Mouse (Mus musculus): ENCODE measurements around the gene Kcnq1. TPM values are rescaled to one million over a fixed set of nuclear protein-coding genes. Genes with fewer than 3 reads are reported as not detected.

The Kcnq1 gene
- polyA plus RNA-seq, 2 experiments: 1.5 to 1.7 TPM

DNA sequence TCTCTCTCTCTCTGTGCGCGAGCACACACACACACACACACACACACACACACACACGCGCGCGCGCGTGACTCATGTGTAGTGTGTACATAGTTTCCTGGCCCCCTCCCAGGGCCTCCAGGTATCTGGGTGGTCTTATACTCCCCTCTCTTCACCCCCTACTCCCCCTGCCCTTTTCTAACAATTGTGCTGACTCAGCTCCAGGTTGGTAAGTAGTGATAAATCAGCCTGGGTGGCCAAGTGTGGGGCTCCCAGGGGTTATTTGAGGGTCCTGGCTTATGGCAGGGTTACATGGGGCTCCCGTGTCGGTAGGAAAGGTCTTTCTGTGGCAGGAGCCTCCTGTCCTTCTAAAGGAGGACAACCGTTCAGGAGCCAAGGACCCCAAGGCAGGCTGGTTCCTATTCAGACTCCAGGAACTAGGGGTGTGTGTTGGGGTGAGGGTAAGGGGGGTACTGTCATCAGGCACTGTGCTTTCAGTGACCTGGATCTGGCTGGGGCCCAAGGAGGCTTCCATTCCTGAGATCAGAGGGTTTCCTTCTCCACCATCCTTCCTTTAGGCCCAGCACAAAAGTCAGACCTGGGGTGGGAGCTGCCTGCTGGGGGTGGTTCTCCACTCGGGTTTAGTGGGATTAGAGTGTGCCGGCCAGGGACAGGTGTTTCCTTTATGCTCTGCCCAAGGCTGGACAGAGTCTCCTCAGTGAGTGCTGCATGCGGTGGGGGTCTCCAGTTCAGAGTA lies 52.7 kb downstream of the Kcnq1 start:
- 0 out of 2 replicates have a peak overlapping the region, but pooled peaks have one; percentile 8 for H3K27ac ChIP-seq (replicated peaks; ENCODE audit: low read depth, low read length)
- no peak overlapping the region for H3K4me2 ChIP-seq (replicated peaks; ENCODE audit: low read depth, low read length, severe bottlenecking)
- no peaks in the 10 kb centered on the region for H3K9me3 ChIP-seq (ENCODE audit: control insufficient read depth, low read length)
- H3K4me1 ChIP-seq (ENCODE audit: control insufficient read depth, insufficient read depth, low read length): peaks cover 35% of the 10 kb centered on the region
- ATAC-seq (ENCODE audit: low FRiP score, low read depth): peak; percentile 27; the same call in 1 of the 2 replicates
- no peak overlapping the region for H3K4me3 ChIP-seq (replicated peaks; ENCODE audit: low read length)
- peak; percentile 36 for DNase-seq (ENCODE audit: low spot score)
- H3K9ac ChIP-seq (ENCODE audit: low read depth, low read length, severe bottlenecking): no peak overlapping the region
- no peaks in the 10 kb centered on the region for H3K27me3 ChIP-seq (ENCODE audit: control insufficient read depth, insufficient read depth, low read length)
- WGBS: 66% methylated on average over 14 of the region's 14 CpGs
- no peak for TF ChIP-seq POLR2A (IDR thresholded peaks at IDR 0.05; ENCODE audit: borderline replicate concordance, extremely low read depth, insufficient read depth, insufficient read length)
- no peaks in the 10 kb centered on the region for H3K36me3 ChIP-seq (ENCODE audit: control insufficient read depth, insufficient read depth, low read length)

DNA sequence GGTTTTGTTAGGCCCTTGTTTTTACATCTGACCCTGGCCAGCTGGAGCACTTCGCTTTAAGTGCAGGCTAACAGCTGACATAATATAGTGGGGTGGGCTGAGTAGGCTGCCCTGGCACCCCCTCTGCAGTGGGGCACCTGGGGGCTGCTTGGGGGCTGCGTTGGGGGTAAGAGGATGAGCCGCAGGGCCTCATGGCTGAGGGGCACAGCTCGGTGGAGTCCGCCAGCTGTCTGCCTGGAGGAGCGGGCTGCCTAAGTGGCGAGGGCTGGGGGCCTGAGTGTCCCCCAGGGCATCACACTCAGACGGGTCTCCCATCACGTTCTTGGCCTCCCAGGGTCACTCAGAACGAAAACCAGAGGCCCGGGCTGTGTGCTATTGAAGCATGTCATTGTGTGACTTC lies 53.3 kb downstream of the Kcnq1 start:
- DNase-seq (ENCODE audit: low spot score): no peak
- 41% methylated on average over 11 of the region's 11 CpGs for WGBS
- H3K9ac ChIP-seq (ENCODE audit: low read depth, low read length, severe bottlenecking): peak overlapping the region; percentile 21; the same call in 1 of the 2 replicates

DNA sequence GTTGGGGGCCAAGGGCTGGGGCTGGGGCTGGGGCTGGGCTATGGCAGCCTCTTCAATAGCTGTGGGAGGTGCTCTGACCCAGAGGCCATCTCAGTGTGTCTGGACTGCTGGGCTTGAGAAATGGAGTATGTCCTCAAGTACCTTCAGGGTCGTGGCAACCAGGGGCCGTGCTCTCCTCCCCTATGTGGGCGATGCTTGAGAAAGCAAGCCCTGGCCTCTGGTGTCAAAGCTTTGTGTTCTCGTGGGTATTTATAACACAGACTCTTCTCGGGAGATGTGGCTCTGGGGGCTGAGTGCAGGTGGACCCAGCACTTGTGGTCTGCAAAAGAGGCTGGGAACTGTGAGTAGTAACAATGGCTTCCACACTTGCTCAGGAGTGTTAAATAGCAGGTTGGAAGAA lies 53.9 kb downstream of the Kcnq1 start:
- Histone ChIP-seq H3K9me3 (ENCODE audit: control insufficient read depth, low read length) (no peaks in the 10 kb centered on the region), H3K4me3 (replicated peaks; ENCODE audit: low read length) (no peak overlapping the region), H3K9ac (ENCODE audit: low read depth, low read length, severe bottlenecking) (0 out of 2 replicates have a peak overlapping the region, but pooled peaks have one; percentile 2), H3K27ac (replicated peaks; ENCODE audit: low read depth, low read length) (no peak overlapping the region), H3K4me2 (replicated peaks; ENCODE audit: low read depth, low read length, severe bottlenecking) (no peak overlapping the region), H3K4me1 (ENCODE audit: control insufficient read depth, insufficient read depth, low read length) (peaks cover 23% of the 10 kb centered on the region), H3K27me3 (ENCODE audit: control insufficient read depth, insufficient read depth, low read length) (no peaks in the 10 kb centered on the region), H3K36me3 (ENCODE audit: control insufficient read depth, insufficient read depth, low read length) (no peaks in the 10 kb centered on the region)
- WGBS: 71% methylated on average over 5 of the region's 5 CpGs
- ATAC-seq (ENCODE audit: low FRiP score, low read depth) (no peak), DNase-seq (ENCODE audit: low spot score) (no peak)
- no peak for TF ChIP-seq POLR2A (IDR thresholded peaks at IDR 0.05; ENCODE audit: borderline replicate concordance, extremely low read depth, insufficient read depth, insufficient read length)

More for the DNA sequence above, 53.3 kb downstream of the Kcnq1 start:
- no peak overlapping the region for H3K4me2 ChIP-seq (replicated peaks; ENCODE audit: low read depth, low read length, severe bottlenecking)
- peaks cover 29% of the 10 kb centered on the region for H3K4me1 ChIP-seq (ENCODE audit: control insufficient read depth, insufficient read depth, low read length)
- H3K36me3 ChIP-seq (ENCODE audit: control insufficient read depth, insufficient read depth, low read length): no peaks in the 10 kb centered on the region
- peak; percentile 23 for ATAC-seq (ENCODE audit: low FRiP score, low read depth)
- H3K27ac ChIP-seq (replicated peaks; ENCODE audit: low read depth, low read length): no peak overlapping the region
- H3K4me3 ChIP-seq (replicated peaks; ENCODE audit: low read length): no peak overlapping the region
- H3K27me3 ChIP-seq (ENCODE audit: control insufficient read depth, insufficient read depth, low read length): no peaks in the 10 kb centered on the region
- no peak for TF ChIP-seq POLR2A (IDR thresholded peaks at IDR 0.05; ENCODE audit: borderline replicate concordance, extremely low read depth, insufficient read depth, insufficient read length)
- H3K9me3 ChIP-seq (ENCODE audit: control insufficient read depth, low read length): no peaks in the 10 kb centered on the region

DNA sequence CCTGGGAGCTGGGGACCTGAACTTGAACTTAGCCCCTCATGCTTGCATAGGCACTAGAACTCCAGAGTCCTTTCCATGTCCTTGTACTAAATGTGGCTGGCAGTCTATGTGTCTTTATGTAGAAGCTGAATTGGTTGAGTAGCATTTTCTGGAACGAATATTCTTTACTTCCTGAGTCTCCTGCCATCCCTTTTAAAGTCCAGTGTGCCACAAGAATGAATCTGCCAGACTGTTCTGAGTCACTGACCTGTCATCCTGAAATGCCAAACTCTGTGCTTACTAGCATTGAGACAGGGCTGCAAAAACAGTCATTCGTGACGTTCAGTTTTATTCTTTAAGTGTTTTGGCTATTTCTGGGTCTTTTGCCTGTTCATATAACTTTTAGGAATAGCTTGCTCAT lies 55.9 kb downstream of the Kcnq1 start:
- no peaks in the 10 kb centered on the region for H3K9me3 ChIP-seq (ENCODE audit: control insufficient read depth, low read length)
- no peak overlapping the region for H3K4me3 ChIP-seq (replicated peaks; ENCODE audit: low read length)
- ATAC-seq (ENCODE audit: low FRiP score, low read depth): no peak
- 62% methylated on average over 3 of the region's 3 CpGs for WGBS
- DNase-seq (ENCODE audit: low spot score): no peak
- no peak for TF ChIP-seq POLR2A (IDR thresholded peaks at IDR 0.05; ENCODE audit: borderline replicate concordance, extremely low read depth, insufficient read depth, insufficient read length)
- H3K27ac ChIP-seq (replicated peaks; ENCODE audit: low read depth, low read length): no peak overlapping the region
- H3K9ac ChIP-seq (ENCODE audit: low read depth, low read length, severe bottlenecking): no peak overlapping the region
- H3K4me1 ChIP-seq (ENCODE audit: control insufficient read depth, insufficient read depth, low read length): peaks cover 19% of the 10 kb centered on the region; the same call in 1 of the 2 replicates
- no peak overlapping the region for H3K4me2 ChIP-seq (replicated peaks; ENCODE audit: low read depth, low read length, severe bottlenecking)
- no peaks in the 10 kb centered on the region for H3K27me3 ChIP-seq (ENCODE audit: control insufficient read depth, insufficient read depth, low read length)
- H3K36me3 ChIP-seq (ENCODE audit: control insufficient read depth, insufficient read depth, low read length): no peaks in the 10 kb centered on the region

DNA sequence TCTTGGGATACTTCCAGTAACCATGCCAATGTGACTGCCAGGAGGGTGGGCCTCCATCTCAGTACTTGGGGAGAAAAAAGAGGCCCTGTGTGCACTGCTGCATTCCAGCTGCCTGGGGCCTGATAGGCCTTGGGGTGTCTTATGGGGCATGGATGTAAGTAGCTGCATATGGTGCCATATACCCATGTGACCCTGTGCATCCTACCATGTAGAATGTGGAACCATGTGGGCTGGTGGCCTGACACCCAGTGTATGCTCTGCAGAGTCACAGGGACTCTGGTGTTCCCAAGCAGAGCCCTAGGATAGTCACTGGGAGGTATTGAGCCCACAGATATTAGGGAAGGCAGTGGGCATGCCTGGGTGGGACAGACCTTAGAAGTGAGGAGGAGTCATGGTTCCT lies 57.9 kb downstream of the Kcnq1 start:
- no peak for ATAC-seq (ENCODE audit: low FRiP score, low read depth)
- H3K9ac ChIP-seq (ENCODE audit: low read depth, low read length, severe bottlenecking): no peak overlapping the region
- no peak overlapping the region for H3K27ac ChIP-seq (replicated peaks; ENCODE audit: low read depth, low read length)
- TF ChIP-seq POLR2A (IDR thresholded peaks at IDR 0.05; ENCODE audit: borderline replicate concordance, extremely low read depth, insufficient read depth, insufficient read length): no peak
- H3K36me3 ChIP-seq (ENCODE audit: control insufficient read depth, insufficient read depth, low read length): no peaks in the 10 kb centered on the region
- DNase-seq (ENCODE audit: low spot score): no peak
- H3K27me3 ChIP-seq (ENCODE audit: control insufficient read depth, insufficient read depth, low read length): no peaks in the 10 kb centered on the region
- no peak overlapping the region for H3K4me3 ChIP-seq (replicated peaks; ENCODE audit: low read length)
- no peak overlapping the region for H3K4me2 ChIP-seq (replicated peaks; ENCODE audit: low read depth, low read length, severe bottlenecking)
- peaks cover 11% of the 10 kb centered on the region; the same call in 1 of the 2 replicates for H3K4me1 ChIP-seq (ENCODE audit: control insufficient read depth, insufficient read depth, low read length)
- no peaks in the 10 kb centered on the region for H3K9me3 ChIP-seq (ENCODE audit: control insufficient read depth, low read length)
